Mouse (Mus musculus) embryonic facial prominence, embryonic 15.5 days (tissue): Measurements from ENCODE around the gene Cttnbp2. TPM values are rescaled to one million over a fixed set of nuclear protein-coding genes. Genes with fewer than 3 reads are reported as not detected.

Experiments
- ATAC-seq: fragments of 200-750 bp; cut with Nextera tagmentation; 2 replicates; pipeline ENCODE4 v1.8.0; 2017; ENCODE audit warnings: low read depth, moderate TSS enrichment; ENCODE audit not compliant: insufficient number of reproducible peaks, low FRiP score, low TSS enrichment
- H3K27ac ChIP-seq: fragments of 300-500 bp; sonication (generic); replicated peaks from 2 replicates; pipeline ENCODE4 v1.5.1; 2015; ENCODE audit warnings: mild to moderate bottlenecking, inconsistent platforms
- H3K27me3 ChIP-seq: fragments of 300-500 bp; sonication (generic); 2 replicates; pipeline ENCODE4 v1.6.1; 2015; ENCODE audit warnings: inconsistent platforms
- H3K36me3 ChIP-seq: fragments of 300-500 bp; sonication (generic); 2 replicates; pipeline ENCODE4 v1.6.1; 2015; ENCODE audit warnings: mild to moderate bottlenecking, inconsistent platforms
- H3K4me1 ChIP-seq: fragments of 300-500 bp; sonication (generic); 2 replicates; pipeline ENCODE4 v1.6.1; 2015; ENCODE audit warnings: inconsistent platforms
- H3K4me2 ChIP-seq: fragments of 300-500 bp; sonication (generic); replicated peaks from 2 replicates; pipeline ENCODE4 v1.6.1; 2015; ENCODE audit warnings: mild to moderate bottlenecking, inconsistent platforms
- H3K4me3 ChIP-seq: fragments of 300-500 bp; sonication (generic); replicated peaks from 2 replicates; pipeline ENCODE4 v1.5.1; 2015; ENCODE audit warnings: mild to moderate bottlenecking, inconsistent platforms
- H3K9ac ChIP-seq: fragments of 300-500 bp; sonication (generic); 2 replicates; pipeline ENCODE4 v1.6.1; 2015; ENCODE audit warnings: inconsistent platforms
- H3K9me3 ChIP-seq: fragments of 300-500 bp; sonication (generic); replicated peaks from 2 replicates; pipeline ENCODE4 v1.6.1; 2016; ENCODE audit warnings: inconsistent platforms
- WGBS: fragments of 180-500 bp; shearing (Covaris S2); methylation state at CpG from one replicate; pipeline ENCODE4 v1.1.7; 2015; 5-methylcytosine and 5-hydroxymethylcytosine counted together
- polyA plus RNA-seq: library from polyadenylated mRNA; unstranded; fragments of >200 nt; fragmentation: Nextera tagmentation; extraction: Ambion mirVana; gene quantifications from 2 replicates; pipeline ENCODE4 v1.2.1, GENCODE M21; 2015

Cttnbp2 gene
- polyA plus RNA-seq, 1 experiment from 2014 or later = 22.4 TPM

DNA sequence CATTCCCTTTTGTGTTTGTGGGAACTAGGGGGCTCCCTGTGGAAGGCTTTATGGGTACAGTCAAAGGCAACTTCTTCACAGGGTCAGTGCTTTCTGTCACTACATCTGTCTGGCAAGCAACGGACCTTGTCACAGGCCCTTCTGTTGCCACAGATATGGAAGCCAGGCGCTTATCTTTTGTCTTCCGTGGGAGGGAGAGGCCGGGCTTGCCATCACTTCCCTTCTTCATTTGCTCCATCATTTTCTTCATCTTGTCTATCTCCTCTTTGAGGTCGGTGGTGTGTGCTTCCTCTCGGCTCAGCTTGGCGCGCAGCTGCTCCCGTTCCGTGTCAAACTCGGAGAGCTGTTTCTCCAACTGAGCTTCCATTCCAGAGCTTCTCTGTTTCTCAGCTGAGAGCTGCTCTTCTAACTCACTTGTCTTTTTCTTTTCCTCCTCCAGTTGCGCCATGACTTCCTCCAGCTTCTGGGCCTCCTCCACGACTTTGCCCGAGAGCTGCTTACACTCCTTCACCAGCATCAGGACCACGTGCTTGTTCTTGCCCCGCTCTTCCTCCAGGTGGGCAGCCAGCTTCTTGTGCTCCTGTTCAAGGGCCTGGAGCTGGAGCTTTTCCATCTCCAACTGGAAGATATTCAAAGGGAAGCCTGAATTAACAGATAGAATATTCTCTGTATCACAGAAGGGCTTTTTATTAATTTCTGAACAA lies 79.7 kb downstream of the Cttnbp2 start:
- H3K9me3 ChIP-seq = no peaks in the 10 kb centered on the region
- no peaks in the 10 kb centered on the region for H3K4me1 ChIP-seq
- H3K27ac ChIP-seq = no peak overlapping the region
- 94% methylated on average over 16 of the region's 16 CpGs for WGBS
- H3K9ac ChIP-seq = no peak overlapping the region
- ATAC-seq = no peak
- no peak overlapping the region for H3K4me3 ChIP-seq
- H3K36me3 ChIP-seq = no peaks in the 10 kb centered on the region
- H3K4me2 ChIP-seq = no peak overlapping the region
- no peaks in the 10 kb centered on the region for H3K27me3 ChIP-seq

DNA sequence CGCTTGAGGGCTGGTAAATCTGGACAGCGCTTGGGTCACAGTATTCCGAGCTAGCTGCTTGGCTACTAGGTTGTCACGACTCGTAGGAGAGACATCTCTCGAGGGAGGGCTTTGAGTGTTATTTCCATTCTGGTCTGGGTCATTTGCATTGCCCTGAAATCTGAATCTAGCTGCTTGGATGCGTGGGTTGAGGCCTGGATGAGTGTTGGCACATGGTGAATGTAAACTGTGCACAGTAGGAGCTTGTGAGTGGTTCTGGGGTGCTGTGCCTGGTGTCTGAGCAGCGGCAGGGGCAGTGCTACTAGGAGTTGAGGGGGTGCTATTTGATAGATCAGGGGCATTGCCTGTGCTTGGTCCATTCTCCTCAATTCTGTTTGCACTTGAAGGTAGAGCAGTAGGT lies 80.3 kb downstream of the Cttnbp2 start:
- Histone ChIP-seq H3K27ac (no peak overlapping the region), H3K4me1 (no peaks in the 10 kb centered on the region), H3K4me2 (no peak overlapping the region), H3K9me3 (no peaks in the 10 kb centered on the region), H3K4me3 (no peak overlapping the region), H3K36me3 (no peaks in the 10 kb centered on the region), H3K27me3 (no peaks in the 10 kb centered on the region), H3K9ac (no peak overlapping the region)
- 79% methylated on average over 8 of the region's 8 CpGs for WGBS
- no peak for ATAC-seq

GRCm38 (mm10) chr6:18432362-18432761 lies 82.3 kb downstream of the Cttnbp2 start:
- no peaks in the 10 kb centered on the region for H3K27me3 ChIP-seq
- no peak overlapping the region for H3K4me2 ChIP-seq
- ATAC-seq = no peak
- WGBS = 51% methylated on average over 3 of the region's 3 CpGs
- no peak overlapping the region for H3K9ac ChIP-seq
- H3K9me3 ChIP-seq = no peaks in the 10 kb centered on the region
- H3K4me3 ChIP-seq = no peak overlapping the region
- no peaks in the 10 kb centered on the region for H3K36me3 ChIP-seq
- no peaks in the 10 kb centered on the region for H3K4me1 ChIP-seq
- no peak overlapping the region for H3K27ac ChIP-seq

DNA sequence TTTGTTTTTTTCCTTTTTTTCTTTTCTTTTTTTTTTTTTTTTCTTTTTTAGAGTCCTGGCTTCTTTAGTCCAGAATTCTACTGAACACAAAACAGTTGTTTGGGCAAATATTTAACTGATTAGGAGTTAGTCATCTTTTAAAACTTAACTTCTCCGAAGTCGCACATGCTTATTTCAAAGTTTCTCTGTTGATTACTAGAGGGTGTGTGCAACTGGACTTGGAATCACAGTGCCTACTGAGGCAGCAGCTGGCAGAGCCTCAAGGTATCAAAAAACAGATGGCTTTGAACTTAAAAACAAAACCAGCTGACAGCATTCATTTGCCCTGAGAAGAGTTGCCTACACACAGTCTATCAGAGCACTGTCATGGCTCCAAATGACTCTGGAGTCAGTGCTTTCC lies 82.8 kb downstream of the Cttnbp2 start:
- Histone ChIP-seq H3K27me3 (no peaks in the 10 kb centered on the region), H3K9ac (no peak overlapping the region), H3K4me3 (no peak overlapping the region), H3K9me3 (no peaks in the 10 kb centered on the region), H3K27ac (no peak overlapping the region), H3K36me3 (no peaks in the 10 kb centered on the region), H3K4me1 (no peaks in the 10 kb centered on the region), H3K4me2 (no peak overlapping the region)
- WGBS = 54% methylated on average over 2 of the region's 2 CpGs
- no peak for ATAC-seq

- H3K27ac ChIP-seq = no peak overlapping the region
- H3K9me3 ChIP-seq = no peaks in the 10 kb centered on the region
- H3K9ac ChIP-seq = no peak overlapping the region
- no peak overlapping the region for H3K4me2 ChIP-seq
- H3K4me1 ChIP-seq = no peaks in the 10 kb centered on the region
- H3K36me3 ChIP-seq = no peaks in the 10 kb centered on the region
- H3K27me3 ChIP-seq = no peaks in the 10 kb centered on the region
- 53% methylated on average over 3 of the region's 3 CpGs for WGBS
- ATAC-seq = no peak
- no peak overlapping the region for H3K4me3 ChIP-seq
These were observed 84.6 kb downstream of the Cttnbp2 start for GRCm38 (mm10) chr6:18430062-18430461.

GRCm38 (mm10) chr6:18424822-18425221 lies 89.8 kb downstream of the Cttnbp2 start:
- no peak overlapping the region for H3K4me3 ChIP-seq
- no peaks in the 10 kb centered on the region for H3K9me3 ChIP-seq
- no peak overlapping the region for H3K27ac ChIP-seq
- H3K4me2 ChIP-seq = no peak overlapping the region
- 85% methylated on average over 6 of the region's 6 CpGs for WGBS
- H3K4me1 ChIP-seq = no peaks in the 10 kb centered on the region
- no peak for ATAC-seq
- H3K36me3 ChIP-seq = no peaks in the 10 kb centered on the region
- H3K9ac ChIP-seq = no peak overlapping the region
- no peaks in the 10 kb centered on the region for H3K27me3 ChIP-seq

GRCm38 (mm10) chr6:18424367-18424766 lies 90.3 kb downstream of the Cttnbp2 start:
- no peak for ATAC-seq
- WGBS = 66% methylated on average over 3 of the region's 3 CpGs
- no peaks in the 10 kb centered on the region for H3K27me3 ChIP-seq

GRCm38 (mm10) chr6:18423112-18423511 lies 91.5 kb downstream of the Cttnbp2 start:
- H3K9me3 ChIP-seq = no peaks in the 10 kb centered on the region
- no peak for ATAC-seq
- H3K4me2 ChIP-seq = no peak overlapping the region
- H3K27ac ChIP-seq = no peak overlapping the region
- no peaks in the 10 kb centered on the region for H3K27me3 ChIP-seq
- H3K36me3 ChIP-seq = 0 out of 2 replicates have a peak, but pooled peaks cover 4% of the 10 kb centered on the region
- H3K4me3 ChIP-seq = no peak overlapping the region
- 76% methylated on average over 6 of the region's 6 CpGs for WGBS
- no peaks in the 10 kb centered on the region for H3K4me1 ChIP-seq
- H3K9ac ChIP-seq = no peak overlapping the region

More at GRCm38 (mm10) chr6:18424367-18424766, 90.3 kb downstream of the Cttnbp2 start:
- H3K36me3 ChIP-seq = no peaks in the 10 kb centered on the region
- no peak overlapping the region for H3K4me2 ChIP-seq
- H3K9me3 ChIP-seq = no peaks in the 10 kb centered on the region
- H3K4me3 ChIP-seq = no peak overlapping the region
- no peak overlapping the region for H3K9ac ChIP-seq
- H3K4me1 ChIP-seq = no peaks in the 10 kb centered on the region
- no peak overlapping the region for H3K27ac ChIP-seq

DNA sequence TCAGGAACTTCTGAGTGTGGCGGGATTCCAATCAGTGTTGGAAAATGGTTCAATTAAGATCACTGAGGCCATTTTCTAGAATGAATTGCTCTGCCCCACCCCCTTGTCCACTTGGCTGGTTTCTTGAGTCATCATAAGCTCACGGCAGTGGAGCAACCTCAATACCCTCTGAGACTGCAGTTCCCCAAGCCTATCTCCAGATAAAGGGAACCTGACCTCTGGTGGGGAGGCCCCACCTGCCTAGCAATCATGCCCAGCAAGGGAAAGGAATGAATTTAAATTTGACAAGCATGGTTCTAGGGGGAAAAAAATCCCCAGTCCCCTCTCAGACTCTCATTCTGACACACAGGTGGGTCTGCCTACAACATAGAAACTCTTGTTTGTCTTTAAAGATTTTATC lies 93.1 kb downstream of the Cttnbp2 start:
- Histone ChIP-seq H3K36me3 (0 out of 2 replicates have a peak, but pooled peaks cover 4% of the 10 kb centered on the region), H3K4me2 (no peak overlapping the region), H3K9me3 (no peaks in the 10 kb centered on the region), H3K27ac (no peak overlapping the region), H3K4me3 (no peak overlapping the region), H3K9ac (no peak overlapping the region), H3K4me1 (no peaks in the 10 kb centered on the region), H3K27me3 (no peaks in the 10 kb centered on the region)
- no peak for ATAC-seq
- WGBS = 81% methylated on average over 2 of the region's 2 CpGs

- ATAC-seq = no peak
- WGBS = 71% methylated on average over 9 of the region's 9 CpGs
These were observed 94.0 kb downstream of the Cttnbp2 start for GRCm38 (mm10) chr6:18420660-18421059.

GRCm38 (mm10) chr6:18417866-18418454 lies 96.7 kb downstream of the Cttnbp2 start:
- peaks cover 4% of the 10 kb centered on the region; the same call in 1 of the 2 replicates for H3K36me3 ChIP-seq
- ATAC-seq = no peak

More at GRCm38 (mm10) chr6:18420660-18421059, 94.0 kb downstream of the Cttnbp2 start:
- Histone ChIP-seq H3K27me3 (no peaks in the 10 kb centered on the region), H3K9me3 (no peaks in the 10 kb centered on the region), H3K4me1 (no peaks in the 10 kb centered on the region), H3K4me2 (no peak overlapping the region), H3K36me3 (0 out of 2 replicates have a peak, but pooled peaks cover 4% of the 10 kb centered on the region), H3K27ac (no peak overlapping the region), H3K9ac (no peak overlapping the region), H3K4me3 (no peak overlapping the region)

GRCm38 (mm10) chr6:18415961-18416360 lies 98.7 kb downstream of the Cttnbp2 start:
- WGBS = 59% methylated on average over 4 of the region's 4 CpGs
- H3K4me3 ChIP-seq = no peak overlapping the region
- no peak overlapping the region for H3K4me2 ChIP-seq
- H3K9me3 ChIP-seq = no peaks in the 10 kb centered on the region
- no peaks in the 10 kb centered on the region for H3K4me1 ChIP-seq
- no peaks in the 10 kb centered on the region for H3K27me3 ChIP-seq
- ATAC-seq = no peak
- H3K9ac ChIP-seq = no peak overlapping the region
- no peak overlapping the region for H3K27ac ChIP-seq
- peaks cover 4% of the 10 kb centered on the region; the same call in 1 of the 2 replicates for H3K36me3 ChIP-seq

More at GRCm38 (mm10) chr6:18417866-18418454, 96.7 kb downstream of the Cttnbp2 start:
- no peak overlapping the region for H3K4me3 ChIP-seq
- no peaks in the 10 kb centered on the region for H3K9me3 ChIP-seq
- no peaks in the 10 kb centered on the region for H3K27me3 ChIP-seq
- H3K4me1 ChIP-seq = no peaks in the 10 kb centered on the region
- no peak overlapping the region for H3K4me2 ChIP-seq
- no peak overlapping the region for H3K27ac ChIP-seq
- 72% methylated on average over 6 of the region's 6 CpGs for WGBS
- H3K9ac ChIP-seq = no peak overlapping the region
